Mouse (Mus musculus) intestine, embryonic 15.5 days (tissue): ENCODE results near the gene Skap2. TPM values are rescaled to one million over a fixed set of nuclear protein-coding genes. Genes with fewer than 3 reads are reported as not detected.
A peak's percentile ranks its signal among the peaks of the same experiment; 100 is the strongest.

ENCODE experiments used
- ATAC-seq: fragments of 200-750 bp; cut with Nextera tagmentation; 2 replicates; pipeline ENCODE4 v1.8.0; 2017; ENCODE audit warnings: moderate TSS enrichment, moderate library complexity
- H3K27ac ChIP-seq: fragments of 300-500 bp; sonication (generic); 2 replicates; pipeline ENCODE4 v1.5.1; 2015; ENCODE audit warnings: mild to moderate bottlenecking, inconsistent platforms
- H3K27me3 ChIP-seq: fragments of 300-500 bp; sonication (generic); replicated peaks from 2 replicates; pipeline ENCODE4 v1.6.1; 2015; ENCODE audit warnings: inconsistent platforms
- H3K36me3 ChIP-seq: fragments of 300-500 bp; sonication (generic); 2 replicates; pipeline ENCODE4 v1.6.1; 2015; ENCODE audit warnings: inconsistent platforms
- H3K4me1 ChIP-seq: fragments of 300-500 bp; sonication (generic); replicated peaks from 2 replicates; pipeline ENCODE4 v1.6.1; 2015; ENCODE audit warnings: inconsistent platforms
- H3K4me2 ChIP-seq: fragments of 300-500 bp; sonication (generic); replicated peaks from 2 replicates; pipeline ENCODE4 v1.6.1; 2015; ENCODE audit warnings: mild to moderate bottlenecking, inconsistent platforms
- H3K4me3 ChIP-seq: fragments of 300-500 bp; sonication (generic); replicated peaks from 2 replicates; pipeline ENCODE4 v1.5.1; 2015; ENCODE audit warnings: inconsistent platforms
- H3K9ac ChIP-seq: fragments of 300-500 bp; sonication (generic); 2 replicates; pipeline ENCODE4 v1.6.1; 2015; ENCODE audit warnings: inconsistent platforms
- H3K9me3 ChIP-seq: fragments of 300-500 bp; sonication (generic); 2 replicates; pipeline ENCODE4 v1.6.1; 2016; ENCODE audit warnings: inconsistent platforms
- WGBS: fragments of 180-500 bp; shearing (Covaris S2); methylation state at CpG from one replicate; pipeline ENCODE4 v1.1.7; 2015; 5-methylcytosine and 5-hydroxymethylcytosine counted together
- polyA plus RNA-seq: library from polyadenylated mRNA; unstranded; fragments of >200 nt; fragmentation: Nextera tagmentation; extraction: Ambion mirVana; gene quantifications from 2 replicates; pipeline ENCODE4 v1.2.1, GENCODE M21; 2015

The Skap2 gene
- polyA plus RNA-seq, 1 experiment from 2014 or later: 40.3 TPM

DNA sequence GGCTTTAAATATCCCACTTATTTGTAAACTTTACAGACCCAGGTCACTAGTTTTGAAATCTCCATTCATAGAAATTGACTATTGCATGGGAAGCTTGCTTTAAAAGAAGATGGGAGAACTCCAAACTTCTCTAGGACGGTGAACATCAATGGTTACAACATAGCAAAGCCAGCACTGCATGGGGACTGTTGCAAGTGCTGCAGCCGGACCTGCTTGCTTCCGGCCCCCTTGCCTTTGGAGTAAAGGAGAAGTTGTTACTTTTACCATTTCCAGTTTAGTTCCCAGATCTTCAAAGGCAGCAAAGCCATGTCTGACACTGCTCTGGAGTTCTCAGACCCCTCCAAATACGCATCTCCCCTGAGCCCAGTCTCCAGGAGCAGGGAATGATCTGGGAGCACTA lies 159.7 kb downstream of the Skap2 start:
- H3K4me1 ChIP-seq: peaks cover 6% of the 10 kb centered on the region
- WGBS: 58% methylated on average over 4 of the region's 4 CpGs
- H3K4me3 ChIP-seq: no peak overlapping the region
- H3K27me3 ChIP-seq: peaks cover 5% of the 10 kb centered on the region; the same call in 1 of the 2 replicates
- H3K4me2 ChIP-seq: no peak overlapping the region
- H3K9ac ChIP-seq: no peak overlapping the region
- H3K27ac ChIP-seq: no peak overlapping the region
- H3K36me3 ChIP-seq: no peaks in the 10 kb centered on the region
- no peak for ATAC-seq
- no peaks in the 10 kb centered on the region for H3K9me3 ChIP-seq

DNA sequence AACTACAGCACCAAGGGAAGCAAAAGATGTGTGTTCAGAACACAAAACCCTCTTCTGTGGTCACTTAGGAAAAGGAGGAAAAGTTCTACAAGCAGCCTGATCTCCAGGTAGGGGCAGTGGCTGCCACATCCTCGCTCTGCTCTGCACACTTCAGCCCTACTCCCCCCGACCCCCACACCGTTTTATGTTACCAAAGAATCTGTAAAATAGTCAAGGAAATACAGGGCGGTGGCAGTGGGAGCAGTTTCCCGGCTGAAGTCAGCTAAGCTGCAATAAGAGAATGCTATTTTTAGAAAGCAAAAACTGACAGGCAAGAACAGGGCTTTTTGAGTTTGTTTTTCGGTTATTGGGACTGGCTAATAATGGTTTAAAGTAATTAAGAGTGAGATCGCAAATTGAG lies 160.8 kb downstream of the Skap2 start:
- Histone ChIP-seq H3K4me3 (no peak overlapping the region), H3K36me3 (no peaks in the 10 kb centered on the region), H3K4me1 (peaks cover 6% of the 10 kb centered on the region), H3K9ac (no peak overlapping the region), H3K4me2 (no peak overlapping the region), H3K27me3 (peaks cover 5% of the 10 kb centered on the region; the same call in 1 of the 2 replicates), H3K9me3 (no peaks in the 10 kb centered on the region), H3K27ac (no peak overlapping the region)
- 42% methylated on average over 7 of the region's 7 CpGs for WGBS
- no peak for ATAC-seq

DNA sequence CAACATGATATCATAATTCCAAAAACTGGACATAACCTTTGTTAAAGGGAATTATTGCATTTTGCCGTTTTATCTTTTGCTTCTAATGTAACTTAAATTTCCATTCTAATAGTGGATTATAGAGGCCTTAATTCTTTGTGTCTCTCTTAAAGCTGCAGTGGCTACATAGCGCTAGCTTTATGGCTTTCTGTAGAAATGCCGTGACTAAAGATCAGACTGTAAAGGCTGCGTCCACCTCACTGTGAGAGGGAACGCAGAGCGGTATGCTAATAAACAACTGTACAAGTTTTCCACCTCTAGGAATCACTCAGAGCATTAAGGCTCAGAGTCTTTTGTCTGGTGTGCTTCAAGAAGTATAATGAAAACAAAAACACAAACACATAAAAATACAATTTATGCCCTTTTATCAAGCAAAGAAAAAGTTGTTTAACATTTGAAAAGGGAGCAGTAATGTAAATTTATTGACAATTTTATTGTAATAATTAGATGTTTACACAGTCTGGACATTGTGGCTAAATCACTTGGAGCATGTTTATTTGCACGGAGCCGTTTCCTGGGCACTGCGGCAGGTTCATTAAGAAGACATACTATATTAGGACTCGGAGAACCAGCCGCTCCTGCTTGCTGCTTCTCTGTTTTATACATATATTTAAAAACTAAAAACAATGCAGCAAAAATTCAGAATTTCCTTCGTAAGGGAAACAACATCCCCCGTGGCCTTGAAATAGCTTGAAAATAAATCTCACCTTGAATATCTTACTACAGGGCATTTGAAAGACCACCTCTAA lies 162.1 kb downstream of the Skap2 start:
- H3K9ac ChIP-seq: no peak overlapping the region
- no peaks in the 10 kb centered on the region for H3K36me3 ChIP-seq
- WGBS: 61% methylated on average over 13 of the region's 13 CpGs
- ATAC-seq: no peak
- H3K27me3 ChIP-seq: peaks cover 5% of the 10 kb centered on the region; the same call in 1 of the 2 replicates
- H3K4me2 ChIP-seq: no peak overlapping the region
- peaks cover 6% of the 10 kb centered on the region for H3K4me1 ChIP-seq
- no peak overlapping the region for H3K27ac ChIP-seq
- no peak overlapping the region for H3K4me3 ChIP-seq
- H3K9me3 ChIP-seq: no peaks in the 10 kb centered on the region

DNA sequence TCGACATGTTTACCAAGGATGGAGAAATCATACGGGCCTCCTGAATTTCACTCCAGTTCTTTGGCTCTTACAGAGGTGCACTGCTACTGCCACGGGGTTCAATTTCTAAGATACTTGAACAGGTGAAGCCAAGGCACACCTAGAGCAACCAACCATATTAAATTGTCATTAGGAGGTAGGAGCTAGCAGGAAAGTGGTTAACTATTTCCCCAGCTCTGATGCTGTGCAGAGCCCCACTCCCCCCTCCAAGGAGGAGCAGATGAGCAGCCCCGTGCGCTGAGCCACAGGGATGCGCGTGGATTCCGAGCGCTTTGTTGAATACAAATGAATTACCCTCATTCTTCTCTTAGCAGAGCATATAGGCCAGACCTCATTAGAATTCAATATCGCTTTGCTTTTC lies 162.8 kb downstream of the Skap2 start:
- Histone ChIP-seq H3K4me3 (no peak overlapping the region), H3K27ac (no peak overlapping the region), H3K4me2 (no peak overlapping the region), H3K27me3 (peaks cover 5% of the 10 kb centered on the region; the same call in 1 of the 2 replicates), H3K36me3 (no peaks in the 10 kb centered on the region), H3K4me1 (peaks cover 6% of the 10 kb centered on the region), H3K9ac (no peak overlapping the region), H3K9me3 (no peaks in the 10 kb centered on the region)
- WGBS: 56% methylated on average over 10 of the region's 10 CpGs
- no peak for ATAC-seq

DNA sequence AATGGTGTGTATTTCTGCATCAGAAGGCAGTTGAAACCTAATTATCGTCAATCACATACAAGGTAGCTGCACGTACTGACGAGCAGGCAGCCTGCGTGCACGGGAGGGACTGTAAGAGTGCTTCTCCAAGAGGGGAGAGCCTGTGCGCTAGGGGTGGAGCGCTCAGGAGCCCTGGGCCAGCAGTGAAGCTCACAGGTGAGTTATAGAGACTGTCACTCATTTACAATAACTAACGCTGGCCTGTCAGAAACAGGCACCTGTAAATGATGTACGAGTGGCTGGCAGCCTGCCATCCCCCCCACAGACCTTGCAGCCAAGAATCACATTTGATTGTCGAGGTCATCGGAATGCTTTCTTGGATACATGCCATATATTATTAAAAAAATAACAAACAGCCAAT lies 168.2 kb downstream of the Skap2 start:
- peaks cover 8% of the 10 kb centered on the region for H3K4me1 ChIP-seq
- H3K27ac ChIP-seq: no peak overlapping the region
- WGBS: 41% methylated on average over 11 of the region's 11 CpGs
- H3K4me3 ChIP-seq: no peak overlapping the region
- no peaks in the 10 kb centered on the region for H3K9me3 ChIP-seq
- no peaks in the 10 kb centered on the region for H3K36me3 ChIP-seq
- 0 out of 2 replicates have a peak, but pooled peaks have one; percentile 47 for ATAC-seq
- 0 out of 2 replicates have a peak, but pooled peaks cover 3% of the 10 kb centered on the region for H3K27me3 ChIP-seq
- no peak overlapping the region for H3K4me2 ChIP-seq
- no peak overlapping the region for H3K9ac ChIP-seq

DNA sequence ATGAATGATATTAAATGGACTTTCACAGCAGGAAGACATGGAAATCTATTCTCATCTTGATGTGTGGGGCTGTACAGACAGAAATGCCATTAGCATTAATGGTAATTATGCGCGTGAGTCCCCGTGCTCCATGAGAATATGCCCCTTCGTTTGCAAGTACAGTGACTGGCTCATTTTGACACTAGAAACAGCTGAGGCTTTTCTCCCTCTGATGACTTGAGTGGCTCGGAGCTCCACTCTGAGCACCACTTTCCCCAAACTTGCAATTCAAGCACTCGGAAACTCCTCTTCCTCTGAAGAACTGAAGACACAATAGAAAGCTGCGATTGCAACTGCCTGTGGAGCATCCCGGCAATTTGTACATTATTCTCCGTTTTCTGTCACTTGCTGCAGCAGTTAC lies 169.3 kb downstream of the Skap2 start:
- 0 out of 2 replicates have a peak, but pooled peaks cover 1% of the 10 kb centered on the region for H3K27me3 ChIP-seq
- H3K4me1 ChIP-seq: 0 out of 2 replicates have a peak, but pooled peaks cover 3% of the 10 kb centered on the region
- no peaks in the 10 kb centered on the region for H3K36me3 ChIP-seq
- no peak for ATAC-seq
- no peak overlapping the region for H3K4me2 ChIP-seq
- H3K27ac ChIP-seq: no peak overlapping the region
- H3K9me3 ChIP-seq: no peaks in the 10 kb centered on the region
- no peak overlapping the region for H3K9ac ChIP-seq
- H3K4me3 ChIP-seq: no peak overlapping the region
- WGBS: 81% methylated on average over 9 of the region's 9 CpGs

DNA sequence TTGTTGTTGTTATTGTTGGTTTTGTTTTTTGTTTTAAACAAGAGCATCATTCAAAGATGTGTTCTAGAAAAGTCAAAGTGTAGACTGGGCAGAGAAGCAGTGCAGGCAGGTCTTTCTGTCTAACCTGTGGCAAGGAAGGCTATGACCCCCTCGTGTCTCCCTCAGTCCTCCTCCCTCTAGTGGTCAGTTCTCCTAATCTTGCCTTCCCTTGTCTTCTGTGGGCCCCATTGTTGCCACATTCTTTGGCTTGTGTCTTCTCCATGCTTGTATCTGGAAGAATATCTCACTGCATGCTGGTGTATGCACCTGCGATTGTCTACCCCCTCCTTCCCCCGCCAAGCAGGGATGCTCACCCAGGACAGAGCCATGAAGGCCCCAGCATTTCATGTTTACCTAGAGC lies 174.2 kb downstream of the Skap2 start:
- no peaks in the 10 kb centered on the region for H3K4me1 ChIP-seq
- H3K4me2 ChIP-seq: no peak overlapping the region
- H3K9me3 ChIP-seq: no peaks in the 10 kb centered on the region
- ATAC-seq: no peak
- H3K27ac ChIP-seq: no peak overlapping the region
- H3K36me3 ChIP-seq: no peaks in the 10 kb centered on the region
- no peak overlapping the region for H3K9ac ChIP-seq
- 75% methylated on average over 3 of the region's 3 CpGs for WGBS
- H3K4me3 ChIP-seq: no peak overlapping the region
- H3K27me3 ChIP-seq: no peaks in the 10 kb centered on the region

DNA sequence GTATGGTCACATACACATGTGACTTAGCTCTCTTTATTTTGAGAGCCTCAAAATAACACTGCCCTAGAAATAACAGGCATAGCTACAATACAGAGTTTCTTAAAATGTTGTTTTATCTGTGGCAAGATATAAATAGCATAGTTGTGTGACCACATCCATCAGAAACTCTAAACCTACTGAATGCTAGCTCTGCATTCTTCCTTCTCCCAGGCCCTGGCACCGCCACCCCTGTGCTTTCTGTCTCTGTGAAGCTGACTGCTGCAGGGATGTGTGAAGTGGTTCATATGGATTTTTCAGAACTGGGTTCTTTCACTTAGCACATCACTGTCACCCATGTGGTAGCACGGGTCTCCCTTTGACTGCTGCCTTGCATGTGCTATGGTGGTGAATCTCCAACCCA lies 179.0 kb downstream of the Skap2 start:
- no peaks in the 10 kb centered on the region for H3K27me3 ChIP-seq
- H3K9ac ChIP-seq: no peak overlapping the region
- H3K4me1 ChIP-seq: no peaks in the 10 kb centered on the region
- no peak overlapping the region for H3K4me2 ChIP-seq
- H3K4me3 ChIP-seq: no peak overlapping the region
- no peaks in the 10 kb centered on the region for H3K36me3 ChIP-seq
- no peak overlapping the region for H3K27ac ChIP-seq
- no peak for ATAC-seq
- WGBS: 71% methylated on average over 2 of the region's 2 CpGs
- H3K9me3 ChIP-seq: no peaks in the 10 kb centered on the region

DNA sequence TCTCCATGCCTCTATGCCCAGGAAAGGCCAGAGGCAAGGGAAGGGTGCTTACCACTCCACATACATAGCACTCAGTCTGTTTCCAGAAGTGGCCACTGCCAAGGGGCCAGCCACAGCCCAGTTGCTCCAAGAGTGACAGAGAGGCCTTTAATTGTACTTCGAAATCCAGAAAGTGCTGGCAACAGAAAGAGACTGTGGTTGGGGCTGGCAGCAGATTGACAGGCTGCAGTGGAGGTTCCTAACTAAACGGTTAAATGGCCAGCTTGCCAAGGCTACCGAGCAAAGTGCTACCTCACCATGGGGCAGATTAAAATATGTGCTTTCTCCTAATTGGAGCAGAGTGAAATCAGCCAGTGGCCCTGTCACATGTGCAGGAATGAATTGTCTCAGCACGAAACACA lies 186.7 kb downstream of the Skap2 start:
- H3K4me1 ChIP-seq: no peaks in the 10 kb centered on the region
- H3K4me3 ChIP-seq: no peak overlapping the region
- H3K9me3 ChIP-seq: no peaks in the 10 kb centered on the region
- no peak overlapping the region for H3K4me2 ChIP-seq
- no peaks in the 10 kb centered on the region for H3K27me3 ChIP-seq
- no peak overlapping the region for H3K9ac ChIP-seq
- H3K27ac ChIP-seq: no peak overlapping the region
- no peaks in the 10 kb centered on the region for H3K36me3 ChIP-seq
- 75% methylated on average over 4 of the region's 4 CpGs for WGBS
- ATAC-seq: no peak

DNA sequence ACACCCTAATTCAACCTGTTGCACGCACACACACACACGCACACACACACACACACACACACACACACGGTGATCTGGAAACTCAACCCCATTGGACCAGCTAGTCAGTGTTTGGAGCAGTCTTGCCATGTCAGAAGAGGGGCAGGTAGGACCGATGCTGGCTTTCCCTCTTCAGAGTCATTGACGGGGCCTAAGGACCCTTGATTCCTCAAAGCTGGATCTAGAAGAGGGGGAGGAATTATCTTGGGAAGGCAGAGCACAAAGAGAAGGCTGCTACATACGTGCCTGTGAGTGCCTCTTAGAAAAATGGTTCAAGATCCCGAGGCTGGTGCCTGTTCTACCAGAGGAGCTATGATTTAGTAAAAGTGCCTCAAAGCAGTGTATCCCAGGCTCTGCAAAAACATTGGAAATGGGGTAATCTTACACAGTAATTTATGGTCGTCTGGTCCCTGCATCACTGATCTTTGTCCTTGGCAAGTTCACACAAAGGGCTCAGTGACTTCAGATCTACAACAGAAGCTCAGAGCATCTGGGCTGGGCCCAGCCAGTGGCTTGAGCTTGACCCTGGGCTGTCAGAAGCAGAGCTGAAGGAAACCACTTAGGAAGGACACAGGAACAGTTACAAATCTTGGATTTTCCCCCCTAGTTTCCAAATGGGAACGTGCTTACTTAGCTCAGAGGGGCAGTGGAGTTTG lies 188.1 kb downstream of the Skap2 start:
- H3K27ac ChIP-seq: no peak overlapping the region
- ATAC-seq: no peak
- WGBS: 62% methylated on average over 9 of the region's 9 CpGs

DNA sequence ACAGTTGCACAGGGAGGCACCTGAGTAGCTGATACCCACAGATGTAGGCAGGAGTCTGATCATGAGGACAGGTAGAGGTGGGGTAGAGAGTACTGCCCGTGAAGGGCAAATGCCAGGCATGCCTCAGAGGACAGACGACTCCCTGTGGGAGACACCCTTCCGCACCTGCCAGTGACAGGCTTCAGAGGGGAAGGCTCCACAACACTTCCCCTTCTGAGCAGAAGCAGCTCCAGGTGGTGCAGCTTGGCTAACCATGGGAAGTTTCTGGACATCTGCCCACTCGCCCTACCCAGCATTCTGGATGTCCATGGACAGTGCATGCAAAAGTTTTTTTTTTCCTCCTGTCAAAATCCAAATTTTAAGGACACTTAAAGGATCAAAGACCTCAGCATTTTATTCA lies 190.3 kb downstream of the Skap2 start:
- WGBS: 60% methylated on average over 4 of the region's 4 CpGs
- H3K4me1 ChIP-seq: no peaks in the 10 kb centered on the region
- H3K4me3 ChIP-seq: no peak overlapping the region
- no peak for ATAC-seq
- no peak overlapping the region for H3K27ac ChIP-seq
- H3K4me2 ChIP-seq: no peak overlapping the region
- H3K27me3 ChIP-seq: no peaks in the 10 kb centered on the region
- no peak overlapping the region for H3K9ac ChIP-seq
- no peaks in the 10 kb centered on the region for H3K36me3 ChIP-seq
- H3K9me3 ChIP-seq: no peaks in the 10 kb centered on the region

More for the DNA sequence above, 188.1 kb downstream of the Skap2 start:
- no peaks in the 10 kb centered on the region for H3K4me1 ChIP-seq
- no peaks in the 10 kb centered on the region for H3K9me3 ChIP-seq
- no peaks in the 10 kb centered on the region for H3K27me3 ChIP-seq
- no peak overlapping the region for H3K9ac ChIP-seq
- no peak overlapping the region for H3K4me3 ChIP-seq
- no peaks in the 10 kb centered on the region for H3K36me3 ChIP-seq
- H3K4me2 ChIP-seq: no peak overlapping the region

DNA sequence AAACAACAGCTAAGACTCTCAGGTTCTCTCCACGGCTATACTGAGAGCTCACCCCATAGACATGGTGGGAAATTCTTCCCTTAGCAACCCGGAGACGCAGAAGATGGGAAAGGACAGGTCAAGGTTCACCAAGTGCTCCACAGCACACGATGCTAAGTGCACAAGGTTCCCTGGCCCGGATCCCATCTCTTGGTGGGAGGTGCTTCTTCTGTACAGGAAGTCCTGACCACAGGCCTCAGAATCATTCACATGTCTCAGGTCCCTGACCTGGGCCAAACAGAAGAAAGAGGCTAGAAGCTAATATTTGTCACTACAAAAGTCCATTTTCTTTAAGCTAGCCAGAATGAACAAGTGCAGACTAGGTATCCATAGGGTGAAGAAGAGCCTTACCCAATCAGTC lies 191.5 kb downstream of the Skap2 start:
- Histone ChIP-seq H3K4me2 (no peak overlapping the region), H3K4me1 (no peaks in the 10 kb centered on the region), H3K9ac (no peak overlapping the region), H3K36me3 (no peaks in the 10 kb centered on the region), H3K4me3 (no peak overlapping the region), H3K9me3 (no peaks in the 10 kb centered on the region), H3K27me3 (no peaks in the 10 kb centered on the region), H3K27ac (no peak overlapping the region)
- 73% methylated on average over 5 of the region's 5 CpGs for WGBS
- ATAC-seq: no peak
